13 mouse cellular contexts compared by ENCODE assay signal in the genomic region with DNA sequence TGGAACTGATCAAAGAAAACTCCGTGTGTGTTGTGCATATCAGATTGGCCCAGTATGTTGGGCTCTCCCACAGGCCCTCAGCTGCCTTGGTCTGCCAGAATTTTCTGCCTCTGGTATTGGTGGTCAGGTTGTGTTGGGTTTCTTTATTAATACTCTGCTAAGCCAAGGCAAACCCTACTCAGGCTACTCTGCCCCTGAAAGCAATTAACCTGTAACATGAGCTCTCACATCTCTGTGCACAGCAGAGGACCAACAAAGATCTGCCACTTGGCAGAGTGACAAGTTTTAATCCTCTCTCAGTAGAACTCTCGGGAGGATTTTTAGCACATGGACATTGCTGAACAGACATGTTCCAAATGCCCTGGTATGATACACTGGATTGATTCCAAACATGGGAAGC.
A peak's percentile ranks its signal among the peaks of the same experiment; 100 is the strongest.
DNase-seq lines count a peak whose midpoint lies in the region; ATAC-seq and TF ChIP-seq lines count a peak whose summit lies in the region.
"Had no signal": no experiment of that assay in that cellular context is flagged by ENCODE, and none has a peak within 500 bp of the region (broad histone marks: within the 10 kb centered on the region; RNA-seq: fewer than 3 reads in every experiment).

No protein-coding gene starts in this region.

- no peak overlapping the region for H3K9ac ChIP-seq in midbrain, embryonic 16.5 days (ENCODE audit: low read depth, low read length)
- H3K9ac ChIP-seq in hindbrain, postnatal 0 days (replicated peaks; ENCODE audit: low read length) = no peak overlapping the region
- H3K9ac ChIP-seq: liver, postnatal 0 days had no signal

- ATAC-seq in midbrain, embryonic 16.5 days = no peak
- ATAC-seq in hindbrain, postnatal 0 days = 0 out of 2 replicates have a peak, but pooled peaks have one; percentile 18
- ATAC-seq: liver, postnatal 0 days had no signal

- no peak for TF ChIP-seq CTCF in hindbrain, postnatal 0 days (IDR thresholded peaks at IDR 0.05; ENCODE audit: low read depth)

- H3K4me3 ChIP-seq in midbrain, embryonic 10.5 days = no peak overlapping the region
- H3K4me3 ChIP-seq in midbrain, embryonic 16.5 days (ENCODE audit: low read depth, low read length) = no peak overlapping the region
- no peak overlapping the region for H3K4me3 ChIP-seq in hindbrain, postnatal 0 days (ENCODE audit: low read length)

- no peaks in the 10 kb centered on the region for H3K36me3 ChIP-seq in midbrain, embryonic 10.5 days
- no peaks in the 10 kb centered on the region for H3K36me3 ChIP-seq in midbrain, embryonic 16.5 days (ENCODE audit: control insufficient read depth, insufficient read depth, low read length)
- H3K36me3 ChIP-seq in hindbrain, postnatal 0 days (ENCODE audit: insufficient read depth, low read length) = no peaks in the 10 kb centered on the region

- H3K4me2 ChIP-seq in midbrain, embryonic 16.5 days (ENCODE audit: low read length) = no peak overlapping the region
- H3K4me2 ChIP-seq in hindbrain, postnatal 0 days (ENCODE audit: low read depth, low read length) = no peak overlapping the region

- DNase-seq in heart, adult 11 months = peak; percentile 41
- DNase-seq in heart, adult 9 months (ENCODE audit: low spot score in 2 of 2) = no peak
- DNase-seq in midbrain, embryonic 10.5 days (ENCODE audit: low spot score) = no peak
- peak; percentile 63 for DNase-seq in hindbrain, postnatal 0 days (ENCODE audit: low spot score)
- DNase-seq in frontal cortex, postnatal 25 days (ENCODE audit: low spot score in 2 of 2) = no peak
- DNase-seq in thymus, postnatal 14 days = no peak
- DNase-seq in layer of hippocampus, adult 8-10 months (ENCODE audit: low spot score in 2 of 2) = no peak
- DNase-seq: adrenal gland, adult 8-10 months; gastrocnemius, postnatal 25 days; kidney, postnatal 36 days; liver, postnatal 0 days; spleen, adult 18-20 months had no signal

- H3K4me1 ChIP-seq in midbrain, embryonic 10.5 days = peaks cover 54% of the 10 kb centered on the region
- peaks cover 14% of the 10 kb centered on the region for H3K4me1 ChIP-seq in midbrain, embryonic 16.5 days (ENCODE audit: control insufficient read depth, insufficient read depth, low read length)
- no peaks in the 10 kb centered on the region for H3K4me1 ChIP-seq in hindbrain, postnatal 0 days (ENCODE audit: insufficient read depth, low read length)

- peak overlapping the region; percentile 87 for H3K27ac ChIP-seq in midbrain, embryonic 10.5 days (replicated peaks)
- H3K27ac ChIP-seq in midbrain, embryonic 16.5 days (ENCODE audit: low read length) = no peak overlapping the region
- no peak overlapping the region for H3K27ac ChIP-seq in hindbrain, postnatal 0 days

- 42% methylated on average over 2 of the region's 2 CpGs for WGBS in midbrain, embryonic 10.5 days
- 33% methylated on average over 2 of the region's 2 CpGs for WGBS in midbrain, embryonic 16.5 days
- WGBS in hindbrain, postnatal 0 days = 43% methylated on average over 2 of the region's 2 CpGs

- no peaks in the 10 kb centered on the region for H3K27me3 ChIP-seq in midbrain, embryonic 10.5 days (ENCODE audit: low read depth, poor library complexity, severe bottlenecking)
- H3K27me3 ChIP-seq in midbrain, embryonic 16.5 days (ENCODE audit: control insufficient read depth, insufficient read depth, low read depth, low read length) = no peaks in the 10 kb centered on the region
- H3K27me3 ChIP-seq in hindbrain, postnatal 0 days (ENCODE audit: insufficient read depth, low read length) = no peaks in the 10 kb centered on the region

- H3K9me3 ChIP-seq in midbrain, embryonic 10.5 days (replicated peaks) = no peaks in the 10 kb centered on the region
- H3K9me3 ChIP-seq in midbrain, embryonic 16.5 days (replicated peaks; ENCODE audit: control insufficient read depth, low read length, poor library complexity, severe bottlenecking) = no peaks in the 10 kb centered on the region
- H3K9me3 ChIP-seq in hindbrain, postnatal 0 days (ENCODE audit: low read length) = no peaks in the 10 kb centered on the region

Comparison
In these comparisons a context has a peak if more than half of its experiments do, and no peak if none do; other contexts are left out.
1. DNase-seq: peak in heart, adult 11 months (single experiment) and hindbrain, postnatal 0 days (single experiment); none in heart, adult 9 months (0 of 2), midbrain, embryonic 10.5 days (single experiment), frontal cortex, postnatal 25 days (0 of 2), thymus, postnatal 14 days (single experiment) and layer of hippocampus, adult 8-10 months (0 of 2).